Mouse (Mus musculus) common myeloid progenitor, adult 5-6 weeks (primary cell): ENCODE data around the gene Nutf2. TPM values are rescaled to one million over a fixed set of nuclear protein-coding genes. Genes with fewer than 3 reads are reported as not detected.
A peak's percentile ranks its signal among the peaks of the same experiment; 100 is the strongest.
"Not testable (repeated sequence)": the region's sequence is repeated elsewhere in the genome, so short reads cannot be mapped to it uniquely, and the experiment has no call there.

Experiments
- ATAC-seq: replicated peaks from 2 replicates; pipeline ENCODE4 v1.8.0; 2016; ENCODE audit warnings: low read depth, mild to moderate bottlenecking, moderate TSS enrichment, inconsistent platforms; ENCODE audit not compliant: poor library complexity, severe bottlenecking
- total RNA-seq: library from RNA; stranded (forward); fragments of 200-1000, 187-1606 nt; gene quantifications from 2 replicates; pipeline ENCODE4 v1.2.3, GENCODE M21; 2017

Gene Nutf2
- total RNA-seq: 50.5 and 55.0 TPM in 2 replicates

- peak; percentile 92 for ATAC-seq
Measured at GRCm38 (mm10) chr8:105860143-105860981, at the start of gene Nutf2. Gene Nutf2, plus strand, starts transcription at chr8:105860580.

GRCm38 (mm10) chr8:105811061-105811460, 49.3 kb upstream of the Nutf2 start:
- ATAC-seq: no peak

DNA sequence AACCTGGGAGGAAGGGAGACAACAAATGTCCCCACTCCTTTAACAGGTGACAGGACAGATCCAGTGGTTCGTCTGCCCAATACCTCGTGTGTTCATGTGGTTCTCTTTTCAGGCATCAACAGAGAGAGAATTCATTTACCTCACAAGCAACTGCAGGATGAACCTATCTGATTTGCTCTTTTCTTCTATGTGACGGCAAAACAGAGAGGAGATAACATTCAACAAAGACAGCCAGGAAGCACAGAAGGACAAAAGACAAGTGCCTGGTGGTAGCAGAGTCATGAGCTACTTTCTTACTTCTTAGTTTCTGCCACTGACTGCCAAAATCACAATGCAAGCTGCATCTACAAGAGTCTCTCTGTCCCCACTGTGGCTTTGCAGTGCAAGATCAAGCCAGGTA, 48.8 kb upstream of the Nutf2 start:
- no peak for ATAC-seq

GRCm38 (mm10) chr8:105812511-105812910, 47.9 kb upstream of the Nutf2 start:
- no peak for ATAC-seq

DNA sequence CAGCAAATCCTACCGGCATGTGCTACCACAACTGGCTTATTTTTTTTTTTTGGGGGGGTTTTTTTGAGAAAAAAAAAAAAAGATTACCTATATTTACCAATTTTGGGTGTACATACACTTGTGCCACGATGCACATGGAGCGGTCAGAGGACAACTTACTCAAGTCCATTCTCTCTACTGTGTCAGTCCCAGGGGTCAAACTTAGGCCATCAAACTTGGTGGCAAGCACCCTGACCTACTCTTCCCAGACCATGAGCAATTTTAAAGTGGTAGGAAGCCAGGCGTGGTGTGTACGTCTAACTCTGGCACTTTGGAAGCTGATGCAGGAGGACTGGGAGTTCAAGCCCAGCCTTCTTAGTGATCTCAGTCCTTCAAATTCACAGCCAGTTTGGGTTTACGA, 47.1 kb upstream of the Nutf2 start:
- ATAC-seq: no peak

DNA sequence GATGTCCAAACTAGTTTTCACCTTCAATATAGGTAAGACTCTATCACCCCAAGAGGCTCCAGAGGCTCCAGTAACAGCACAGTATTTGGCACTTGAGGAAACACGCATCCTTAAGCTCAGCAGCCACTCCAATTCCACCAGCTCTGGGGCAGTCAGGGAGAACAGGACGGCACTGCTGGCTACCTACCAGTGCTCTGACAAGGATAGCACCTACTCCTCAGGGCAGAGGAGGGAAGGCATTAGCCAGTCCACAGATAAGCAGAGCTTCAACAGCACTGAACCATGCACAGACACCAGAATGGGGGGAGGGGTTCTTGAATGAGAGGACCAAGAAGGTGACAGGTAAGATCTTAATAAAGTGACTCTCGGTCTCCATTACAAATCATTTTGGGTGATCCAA, 40.7 kb upstream of the Nutf2 start:
- no peak for ATAC-seq

DNA sequence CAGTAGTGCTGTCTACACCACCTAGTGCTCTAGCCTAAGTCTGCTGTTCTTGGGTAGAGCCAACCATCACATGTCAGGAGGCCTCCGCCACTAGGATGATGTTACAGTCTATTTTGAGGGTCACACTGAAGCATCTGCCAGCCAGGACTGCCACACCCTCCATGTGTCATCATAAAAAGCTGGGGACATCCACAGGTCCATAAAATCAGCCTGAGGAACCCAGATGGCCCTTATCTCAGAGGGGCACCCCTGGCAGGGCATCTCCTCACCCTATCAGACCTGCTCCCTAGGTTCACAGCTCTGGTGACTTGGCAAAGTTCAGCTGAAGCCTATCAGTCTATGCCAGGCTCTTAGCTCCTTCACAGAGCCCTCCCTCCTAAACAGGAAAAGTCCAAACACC, 39.5 kb upstream of the Nutf2 start:
- peak; percentile 96 for ATAC-seq

GRCm38 (mm10) chr8:105825506-105825905, 34.9 kb upstream of the Nutf2 start:
- no peak for ATAC-seq

GRCm38 (mm10) chr8:105826379-105826778, 34.0 kb upstream of the Nutf2 start:
- ATAC-seq: no peak

DNA sequence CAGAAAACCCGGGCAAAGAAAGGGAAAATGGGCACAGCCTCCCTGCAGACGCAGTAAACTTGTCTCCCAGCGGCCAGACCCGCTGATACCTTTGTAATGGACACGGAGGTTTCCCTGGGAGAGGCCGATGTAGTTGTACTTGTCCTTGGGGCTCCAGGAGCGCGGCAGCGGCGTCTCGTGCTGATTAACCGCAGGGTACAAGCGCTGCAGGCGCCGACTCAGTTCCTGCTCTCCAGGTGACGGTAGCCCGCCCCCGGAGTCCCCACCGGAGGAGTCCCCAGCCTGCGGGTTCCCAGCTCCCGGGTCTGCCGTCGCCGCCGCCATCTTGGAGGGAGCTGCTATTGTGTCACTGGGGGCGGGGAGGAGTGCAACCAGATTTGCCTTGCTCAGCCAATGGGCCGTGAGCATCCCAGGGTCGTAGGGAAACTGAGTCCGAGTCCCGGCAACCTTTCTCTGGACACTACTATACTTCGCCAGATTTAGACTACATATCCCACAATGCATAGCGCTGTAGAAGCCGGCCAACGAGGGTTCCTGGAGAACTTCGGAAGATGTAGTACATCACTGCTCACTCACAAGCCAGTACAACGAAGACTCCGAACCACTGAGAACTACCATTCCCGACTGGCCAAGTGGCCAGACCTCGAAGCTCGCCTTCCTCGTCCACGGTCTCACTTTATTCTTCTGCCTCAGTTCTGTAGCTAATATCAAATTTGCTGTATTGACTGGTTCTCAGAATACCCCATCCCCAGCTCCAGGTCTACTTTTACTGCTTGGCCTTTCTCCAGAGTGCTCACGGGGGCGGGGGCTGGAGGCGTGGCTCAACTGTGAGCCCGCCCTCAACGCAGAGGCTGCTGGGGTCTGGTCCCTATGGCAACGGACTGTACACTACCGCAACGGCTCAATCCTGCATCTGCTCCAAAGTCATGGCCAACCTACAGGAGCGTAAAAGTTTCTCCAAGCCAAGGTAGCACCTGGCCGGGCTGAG, 33.2 kb upstream of the Nutf2 start, which contains the start of the genes Ranbp10 and Tsnaxip1:
Gene Ranbp10, minus strand, starts transcription at position 490 of the 988 bp plus-strand sequence.
Gene Tsnaxip1, plus strand, starts transcription at position 871 of the 988 bp plus-strand sequence.
- ATAC-seq: peak; percentile 93

GRCm38 (mm10) chr8:105833740-105834139, 26.6 kb upstream of the Nutf2 start:
- ATAC-seq: not testable (repeated sequence)

- peak; percentile 96 for ATAC-seq
Measured at GRCm38 (mm10) chr8:105835318-105835717, 25.1 kb upstream of the Nutf2 start.

DNA sequence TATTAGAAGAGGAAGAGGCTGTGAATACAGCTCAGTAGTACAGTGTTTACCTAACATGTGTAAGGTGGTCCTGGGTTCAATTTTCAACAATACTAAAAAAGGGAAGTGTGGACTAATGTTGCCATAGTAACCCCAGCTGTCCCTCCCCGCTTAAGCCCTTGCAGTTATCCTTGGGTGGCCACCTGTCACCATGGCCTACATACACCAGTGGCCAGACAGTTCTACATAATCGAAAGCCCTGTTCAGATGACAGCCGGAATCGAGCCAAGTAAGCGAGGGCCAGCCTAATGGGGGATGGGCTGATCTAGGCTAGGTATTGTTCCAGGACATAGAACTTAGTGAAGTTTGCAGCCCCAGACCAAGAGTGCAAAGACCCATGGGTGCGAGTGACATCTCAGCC, 23.4 kb upstream of the Nutf2 start:
- no peak for ATAC-seq

GRCm38 (mm10) chr8:105839209-105839608, 21.2 kb upstream of the Nutf2 start:
- no peak for ATAC-seq

- ATAC-seq: peak; percentile 65
Measured at GRCm38 (mm10) chr8:105846678-105847077, 13.7 kb upstream of the Nutf2 start.

DNA sequence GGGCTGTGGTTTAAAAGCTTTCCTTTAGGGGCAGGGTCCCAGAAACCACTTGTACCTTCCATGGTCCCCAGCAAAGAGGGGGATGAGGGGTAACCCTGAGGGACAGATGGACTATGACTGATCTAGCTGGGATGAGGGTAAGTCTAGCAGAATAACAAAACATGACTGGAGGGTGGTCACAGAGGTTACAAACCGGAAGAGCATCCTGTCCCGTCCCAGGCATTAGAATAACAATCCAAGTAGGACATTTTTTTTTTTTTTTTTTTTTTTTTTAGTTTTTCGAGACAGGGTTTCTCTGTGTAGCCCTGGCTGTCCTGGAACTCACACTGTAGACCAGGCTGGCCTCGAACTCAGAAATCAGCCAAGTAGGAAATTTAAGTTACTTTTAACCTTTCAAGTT, 10.4 kb upstream of the Nutf2 start:
- ATAC-seq: no peak

GRCm38 (mm10) chr8:105850611-105851010, 9.8 kb upstream of the Nutf2 start:
- ATAC-seq: no peak

DNA sequence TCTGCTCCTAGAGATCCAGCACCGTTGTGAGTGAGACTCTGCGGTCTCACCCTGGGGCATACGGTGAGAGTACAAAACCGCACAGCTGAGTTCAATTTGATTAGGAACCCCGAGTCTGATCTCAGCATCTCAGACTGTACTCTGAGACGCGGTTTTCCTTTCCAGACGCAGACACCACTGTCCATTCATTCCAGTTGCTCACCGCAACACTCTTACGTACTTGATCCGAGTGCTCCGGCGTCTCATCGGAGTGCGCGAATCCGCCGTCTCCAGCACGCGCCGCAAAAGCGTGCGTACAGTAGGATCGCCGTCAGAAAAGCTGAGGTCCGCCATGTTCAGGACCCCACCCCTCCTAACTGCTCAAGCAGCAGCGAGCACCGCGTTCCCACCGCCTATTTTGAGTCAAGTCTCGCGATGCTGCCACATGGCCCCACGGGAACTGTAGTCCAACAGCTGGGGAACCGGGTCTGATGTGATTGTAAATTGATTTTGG, 8.7 kb upstream of the Nutf2 start:
- ATAC-seq: peak; percentile 82

DNA sequence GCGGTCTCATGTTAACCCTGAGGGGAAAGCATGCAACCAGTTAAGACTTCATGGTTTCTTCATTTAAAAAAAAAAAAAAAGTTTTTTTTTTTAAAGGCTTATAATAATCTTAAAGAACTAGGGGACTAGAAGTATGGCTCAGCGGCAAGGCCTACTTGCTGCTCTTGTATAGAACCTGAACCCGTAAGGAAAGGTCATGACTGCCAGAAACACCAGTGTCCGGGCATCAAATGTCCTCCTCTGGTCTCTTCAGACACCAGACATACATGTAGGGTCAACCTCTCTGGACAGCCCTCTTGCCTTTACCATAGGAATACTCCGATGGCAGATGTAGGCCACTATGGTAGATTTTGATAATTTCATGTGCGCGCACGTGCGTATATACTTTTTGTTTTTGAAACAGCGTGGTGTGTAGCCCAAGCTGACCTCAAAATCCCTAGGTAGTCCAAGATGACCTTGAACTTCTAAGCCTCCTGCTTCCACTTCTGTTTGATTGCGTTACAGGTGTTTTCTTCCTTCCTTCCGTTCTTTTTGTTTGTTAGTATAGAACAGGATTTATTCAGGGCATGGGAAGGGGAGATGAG, 8.1 kb upstream of the Nutf2 start:
- ATAC-seq: no peak

GRCm38 (mm10) chr8:105853178-105853577, 7.2 kb upstream of the Nutf2 start, which contains the start of gene Cenpt:
Gene Cenpt, minus strand, starts transcription at chr8:105853278.
- ATAC-seq: no peak
